Mouse (Mus musculus) heart, postnatal 0 days (tissue): Measurements from ENCODE around the gene Foxp4.

Source experiments
- CTCF ChIP-seq: IDR thresholded peaks from 2 replicates; pipeline ENCODE4 v1.5.1; 2016; ENCODE audit warnings: antibody characterized with exemption, control low read depth, low read depth
- EP300 ChIP-seq: IDR thresholded peaks from 2 replicates; pipeline ENCODE4 v1.6.1; 2016; ENCODE audit warnings: antibody characterized with exemption, low read depth

DNA sequence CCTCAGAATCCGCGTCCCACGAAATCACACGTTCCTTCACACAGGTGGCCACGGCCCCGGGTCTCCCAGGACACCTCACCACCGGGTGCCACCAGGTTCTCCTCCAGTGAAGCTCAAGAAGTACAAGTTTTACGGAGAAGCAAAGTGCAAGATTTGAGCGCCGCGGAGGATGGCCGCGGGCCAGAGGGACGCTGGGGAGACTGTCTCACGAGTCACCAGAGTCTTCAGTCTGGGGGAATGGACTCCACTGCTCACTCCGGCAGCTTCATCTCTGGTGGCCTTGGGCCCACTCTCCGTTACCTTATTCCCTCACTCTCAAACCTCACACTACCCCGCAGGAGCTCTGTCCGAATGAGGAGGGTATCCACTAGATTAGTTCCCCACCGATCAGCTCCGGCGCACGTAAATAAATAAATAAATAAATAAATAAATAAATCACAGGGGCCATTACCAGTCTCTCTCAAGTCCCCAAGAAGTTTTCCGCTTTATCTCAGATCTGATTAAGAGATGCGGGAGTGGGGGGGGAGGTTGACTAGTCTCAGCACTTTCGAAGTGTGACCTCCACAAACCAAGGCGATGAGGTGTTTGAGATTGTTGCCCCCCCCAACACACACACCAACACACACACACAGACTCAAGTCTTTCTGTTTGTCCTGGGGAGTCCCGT lies 1.3 kb downstream of the Foxp4 start:
- no peak for TF ChIP-seq EP300
- no peak for TF ChIP-seq CTCF
